Mouse (Mus musculus) testis, adult 2 months (tissue): ENCODE data around the gene Retsat.

Source experiments
- CTCF ChIP-seq: fragments of 200-500 bp; IDR thresholded peaks from 2 replicates; pipeline ENCODE4 v1.5.1; 2012; ENCODE audit warnings: low read depth, mild to moderate bottlenecking, inconsistent platforms, low read length, moderate library complexity; ENCODE audit not compliant: control insufficient read depth, insufficient read depth, insufficient replicate concordance
- POLR2A ChIP-seq: fragments of 200-500 bp; IDR thresholded peaks from 2 replicates; pipeline ENCODE4 v1.6.1; 2012; ENCODE audit warnings: low read depth, mild to moderate bottlenecking, inconsistent platforms, low read length, moderate library complexity; ENCODE audit not compliant: control insufficient read depth

GRCm38 (mm10) chr6:72549041-72549580 is 49.2 kb upstream of the Retsat start:
- TF ChIP-seq CTCF (no peak), POLR2A (no peak)
